Mouse (Mus musculus): Measurements from ENCODE around the gene Mesp1. TPM values are rescaled to one million over a fixed set of nuclear protein-coding genes. Genes with fewer than 3 reads are reported as not detected.
"Not testable (repeated sequence)": the region's sequence is repeated elsewhere in the genome, so short reads cannot be mapped to it uniquely, and the experiment has no call there.

Gene Mesp1
- total RNA-seq, 2 experiments from 2014 or later = not detected

DNA sequence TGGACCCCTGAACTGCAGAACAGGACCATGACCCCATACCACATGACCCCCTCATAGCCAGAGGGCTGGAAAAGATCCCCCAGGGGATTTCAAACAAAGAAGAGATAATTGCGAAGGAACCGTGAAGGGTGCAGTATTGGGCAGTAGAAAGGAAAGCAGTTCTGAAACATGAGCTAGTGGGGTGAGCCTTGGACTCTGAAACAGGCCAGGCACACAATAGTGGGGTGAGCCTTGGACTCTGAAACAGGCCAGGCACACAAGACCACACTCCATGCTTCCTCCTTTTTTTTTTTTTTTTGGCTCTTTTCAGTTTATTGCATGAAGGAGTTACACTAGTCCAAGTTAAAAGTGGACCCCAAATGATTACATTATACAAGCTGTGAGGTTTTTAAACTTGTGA, 3.8 kb downstream of the Mesp1 start:
- DNase-seq = not testable (repeated sequence)

DNA sequence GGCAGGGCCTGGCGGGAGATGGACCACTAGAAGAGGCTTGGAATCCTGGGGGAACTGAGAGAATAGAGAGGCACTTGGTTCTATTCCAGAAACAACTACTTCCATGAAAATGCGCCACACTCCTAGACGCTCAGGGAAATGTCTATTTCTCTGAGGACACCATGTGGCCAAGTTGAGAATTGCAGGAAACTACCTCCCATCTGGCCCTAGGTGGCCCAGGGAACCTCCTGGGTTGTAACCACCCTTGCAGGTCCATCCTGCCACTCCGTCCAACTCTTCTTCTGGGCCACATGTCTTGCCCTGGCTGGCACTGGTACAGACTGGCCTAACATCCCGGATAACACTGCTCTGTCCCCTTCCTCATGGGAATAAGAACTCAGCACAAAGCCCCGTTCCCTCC, 7.3 kb downstream of the Mesp1 start:
- DNase-seq = peak; percentile 72

DNA sequence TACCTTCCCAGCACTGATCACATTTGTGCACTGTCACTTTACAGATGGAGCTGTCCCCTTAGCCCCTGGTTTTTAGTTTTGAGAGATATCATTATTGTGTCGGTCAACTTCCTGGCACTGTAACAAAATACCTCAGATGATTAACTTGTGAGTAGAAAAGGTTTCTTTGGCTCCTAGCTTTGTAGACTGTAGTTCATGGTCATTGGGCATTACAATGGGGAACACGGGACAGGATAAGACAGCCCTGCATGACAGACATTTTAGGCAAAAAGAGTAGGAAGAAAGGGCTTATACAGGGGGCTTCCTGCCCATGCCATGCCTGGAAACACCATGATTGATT, 11.1 kb downstream of the Mesp1 start:
- no peak for DNase-seq

DNA sequence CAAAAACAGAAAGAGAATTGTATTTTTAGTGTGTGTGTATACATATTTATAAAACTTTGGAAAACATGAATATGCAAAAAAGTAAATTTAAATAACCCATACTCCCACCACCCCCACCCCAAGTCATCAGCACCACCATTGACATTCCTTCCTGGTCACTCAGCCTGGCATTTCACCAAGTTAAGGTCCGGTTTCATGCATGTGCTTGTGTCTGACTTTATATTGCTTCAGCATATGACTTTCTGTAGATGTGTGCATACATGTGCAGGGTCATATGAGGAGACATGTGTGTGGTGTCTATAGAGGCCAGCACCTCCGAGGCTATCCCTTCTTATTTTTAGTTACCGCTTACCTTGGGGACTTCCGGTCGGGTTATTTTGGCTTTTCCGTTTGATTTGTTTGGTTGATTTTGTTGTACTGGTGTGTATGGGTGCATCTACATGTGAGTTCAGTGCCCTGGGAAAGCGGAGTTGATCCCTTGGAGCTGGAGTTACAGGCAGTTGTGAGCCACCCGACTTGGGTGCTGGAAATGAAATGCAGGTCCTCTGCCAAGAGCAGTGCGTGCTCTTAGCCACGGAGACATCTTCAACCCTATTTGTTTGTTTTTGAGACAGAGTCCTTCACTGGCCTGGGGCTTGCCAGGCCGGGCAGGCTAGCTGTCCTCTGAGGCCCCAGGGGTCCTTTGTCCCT, 11.6 kb downstream of the Mesp1 start:
- DNase-seq = no peak

DNA sequence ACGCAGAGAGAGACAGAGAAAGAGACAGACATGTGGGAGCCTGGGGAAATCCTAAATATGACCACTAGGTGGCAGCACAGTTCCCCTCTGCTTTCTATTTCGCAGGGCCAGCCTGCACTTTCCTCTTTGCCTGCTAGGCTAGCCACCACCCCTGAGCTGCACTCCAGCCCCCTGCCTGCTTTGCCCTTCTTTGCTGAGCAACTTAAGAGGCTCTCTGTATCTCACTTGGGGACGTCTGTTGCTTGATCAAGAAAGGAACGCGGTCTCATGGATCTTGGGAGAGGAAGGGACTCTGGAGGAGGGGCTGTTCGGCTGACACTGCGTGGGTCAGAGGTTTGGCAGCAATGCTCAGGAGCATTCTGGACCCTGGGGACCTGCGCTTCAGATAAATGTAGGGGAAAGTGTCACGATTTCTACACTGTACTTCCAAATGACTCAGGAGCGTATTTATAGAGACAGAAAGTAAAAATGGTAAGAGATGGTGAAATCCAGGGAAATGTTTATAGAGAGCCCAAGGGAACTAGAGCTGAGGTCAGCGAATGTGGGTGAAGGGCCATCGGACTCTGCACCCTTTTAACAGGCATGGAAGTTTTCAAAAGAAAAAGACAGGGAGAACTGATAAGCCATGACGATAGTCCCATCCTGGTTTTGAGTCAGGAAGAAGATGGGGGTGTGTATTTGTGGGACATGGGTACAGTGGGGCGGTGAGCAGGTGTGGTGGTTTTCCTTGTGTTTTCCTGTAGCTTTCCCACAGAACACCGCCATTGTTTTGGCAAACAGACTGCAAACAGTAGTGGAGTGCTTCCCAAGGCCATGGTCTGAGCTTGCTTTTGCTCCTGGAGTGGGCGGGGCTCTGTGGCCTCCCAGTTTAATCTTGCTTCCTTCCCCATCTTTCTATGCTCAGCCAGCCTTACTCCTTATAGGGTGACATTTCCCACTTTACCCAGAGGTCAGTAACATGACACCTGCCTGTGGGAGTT, 12.7 kb downstream of the Mesp1 start:
- peak; percentile 74 for DNase-seq

DNA sequence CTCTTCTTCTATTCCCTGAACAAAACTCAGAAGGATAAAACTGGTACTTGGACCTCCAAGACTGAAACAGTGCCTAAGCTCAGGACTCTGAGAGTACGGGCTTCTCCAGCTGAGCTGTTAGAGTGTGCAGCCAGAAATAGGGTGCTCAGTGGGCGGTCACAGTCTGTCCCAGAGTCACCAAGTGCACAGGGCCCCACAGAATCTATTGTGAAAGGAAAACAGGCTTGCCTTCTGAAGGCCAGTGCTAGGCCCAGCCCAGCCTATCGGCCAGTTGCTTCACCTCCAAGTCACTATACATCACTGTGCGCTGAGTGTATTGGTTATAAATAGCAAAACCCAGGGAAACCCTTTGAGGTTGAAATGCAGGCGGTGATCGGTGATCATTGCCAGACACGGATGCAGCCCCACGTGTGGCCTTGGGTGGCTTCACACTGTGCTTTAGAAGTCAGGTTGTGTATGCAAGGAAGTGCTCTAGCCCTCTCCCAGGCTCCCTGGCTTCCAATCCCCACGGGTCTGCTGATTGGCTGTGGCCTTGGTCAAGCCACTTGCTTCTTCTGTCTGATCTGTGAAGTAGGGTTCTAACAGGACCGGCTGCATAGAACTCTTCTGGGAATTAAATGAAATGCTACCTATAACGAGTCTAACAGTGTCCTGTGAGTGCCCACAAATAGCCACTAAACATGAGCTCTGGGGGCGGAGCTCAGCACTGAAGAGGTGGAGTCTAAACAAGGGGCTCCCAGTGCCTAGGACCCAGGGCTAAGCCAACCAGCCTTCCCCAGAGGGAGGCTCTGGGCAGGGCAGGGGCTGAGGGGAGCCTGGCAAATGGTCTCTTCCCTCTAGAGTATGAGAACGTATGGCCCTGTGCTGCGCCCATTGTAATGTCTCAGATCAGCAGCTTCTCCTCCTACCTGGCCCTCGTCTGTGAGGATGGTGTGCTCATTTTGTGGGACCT, 21.8 kb downstream of the Mesp1 start:
- no peak for DNase-seq

DNA sequence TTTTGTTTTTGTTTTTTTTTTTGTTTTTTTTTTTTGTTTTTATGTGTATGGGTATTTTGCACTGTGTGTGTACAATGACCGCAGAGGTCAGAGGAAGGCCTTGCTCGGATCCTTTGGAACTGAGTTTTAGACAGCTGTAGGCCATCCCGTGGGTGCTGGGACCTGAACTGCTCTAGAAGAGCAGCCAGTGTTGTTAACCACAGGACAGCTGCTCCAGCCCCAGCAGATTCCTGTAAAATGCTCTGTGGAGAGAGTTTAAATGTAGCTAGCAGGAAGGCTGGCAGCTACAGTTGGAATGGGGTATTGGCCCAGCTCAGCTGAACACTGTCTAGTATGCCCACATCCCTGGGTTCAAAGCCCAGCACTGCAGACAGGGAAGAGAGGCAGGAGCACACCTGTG, 23.9 kb downstream of the Mesp1 start:
- no peak for DNase-seq

DNA sequence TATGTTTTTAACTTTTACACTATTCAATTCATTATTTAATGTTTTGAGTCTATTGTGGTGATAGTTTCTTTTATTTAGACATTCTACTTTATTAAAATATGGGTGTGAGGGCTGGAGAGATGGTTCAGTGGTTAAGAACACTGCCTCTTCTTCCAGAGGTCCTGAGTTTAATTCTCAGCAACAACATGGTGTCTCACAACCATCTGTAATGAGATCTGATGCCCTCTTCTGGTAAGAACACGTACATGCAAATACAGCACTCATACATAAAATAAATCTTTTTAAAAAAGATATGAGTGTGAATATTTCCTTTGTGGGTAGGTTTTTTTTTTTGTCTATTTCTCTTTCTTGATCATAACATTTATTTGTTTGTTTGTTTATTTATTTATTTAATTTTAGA, 27.6 kb downstream of the Mesp1 start:
- DNase-seq = no peak

DNA sequence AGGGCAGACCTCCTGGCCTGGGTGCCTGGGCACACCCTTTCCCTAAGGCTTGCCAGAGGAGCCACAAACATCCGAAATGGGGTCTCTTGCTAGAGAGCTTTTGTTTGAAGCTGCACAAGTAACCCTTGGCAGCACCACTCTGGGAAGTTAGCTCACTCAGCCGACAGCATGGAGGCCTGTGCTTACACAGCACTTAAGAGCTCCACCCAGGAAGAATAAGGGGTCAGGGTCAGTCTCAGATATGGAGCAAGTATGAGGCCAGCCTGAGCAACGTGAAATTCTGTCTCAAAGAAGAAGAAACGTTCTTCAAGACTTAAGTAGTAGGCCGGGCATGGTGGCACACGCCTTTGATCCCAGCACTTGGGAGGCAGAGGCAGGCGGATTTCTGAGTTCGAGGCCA, 31.5 kb downstream of the Mesp1 start:
- DNase-seq = no peak

DNA sequence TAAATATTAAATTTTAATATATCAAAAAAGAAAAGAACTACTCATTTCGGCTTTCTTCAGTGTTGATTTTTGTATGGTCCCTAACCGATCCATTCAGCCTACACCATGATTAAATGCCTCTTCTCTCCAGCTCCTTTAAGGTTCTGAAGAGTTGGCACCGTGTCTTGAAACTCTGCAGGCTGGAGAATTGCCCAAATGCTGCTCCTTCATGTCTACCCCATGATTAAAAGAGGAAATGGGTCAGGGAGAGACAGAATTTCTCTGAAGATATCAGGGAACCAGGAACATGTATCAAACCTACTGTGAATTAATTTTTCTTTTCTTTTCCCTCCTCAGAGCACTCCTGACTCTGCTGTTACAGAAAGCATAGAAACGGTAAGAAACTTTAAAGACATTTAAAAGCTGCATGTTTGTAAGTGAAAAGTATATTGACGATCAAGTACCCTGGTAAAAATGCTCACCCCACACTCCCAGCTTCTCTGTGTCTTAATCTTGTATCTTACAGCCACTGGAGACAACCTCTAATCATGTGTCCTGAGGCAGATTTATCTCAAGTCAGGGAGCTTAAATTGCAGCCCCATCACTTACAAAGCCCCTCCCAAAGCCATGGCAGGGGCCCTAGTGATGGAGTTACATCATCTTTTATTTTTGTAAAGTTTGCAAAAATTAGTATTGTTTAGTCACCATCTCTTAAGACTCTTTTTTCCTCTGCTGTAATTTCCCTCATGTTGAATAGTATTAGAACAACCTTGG, 32.3 kb downstream of the Mesp1 start:
- no peak for DNase-seq

DNA sequence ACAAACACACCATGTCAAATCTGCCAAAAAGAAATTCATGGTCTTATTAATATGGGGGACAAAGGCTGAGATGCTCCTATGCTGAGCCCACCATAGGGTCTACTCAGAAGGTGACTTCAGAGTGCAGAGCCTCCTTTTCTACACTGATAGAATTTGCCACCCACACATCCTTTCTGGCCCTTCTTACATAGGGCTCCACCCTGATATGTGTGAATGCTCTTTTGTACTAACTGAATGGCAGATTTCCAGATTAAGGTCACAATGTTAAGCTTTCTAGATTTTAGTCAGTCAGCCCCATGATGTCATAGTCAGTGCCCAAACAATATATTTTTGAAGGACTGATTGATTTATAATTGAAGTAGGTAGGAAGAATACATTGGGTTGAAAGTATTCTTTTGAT, 33.8 kb downstream of the Mesp1 start:
- no peak for DNase-seq

DNA sequence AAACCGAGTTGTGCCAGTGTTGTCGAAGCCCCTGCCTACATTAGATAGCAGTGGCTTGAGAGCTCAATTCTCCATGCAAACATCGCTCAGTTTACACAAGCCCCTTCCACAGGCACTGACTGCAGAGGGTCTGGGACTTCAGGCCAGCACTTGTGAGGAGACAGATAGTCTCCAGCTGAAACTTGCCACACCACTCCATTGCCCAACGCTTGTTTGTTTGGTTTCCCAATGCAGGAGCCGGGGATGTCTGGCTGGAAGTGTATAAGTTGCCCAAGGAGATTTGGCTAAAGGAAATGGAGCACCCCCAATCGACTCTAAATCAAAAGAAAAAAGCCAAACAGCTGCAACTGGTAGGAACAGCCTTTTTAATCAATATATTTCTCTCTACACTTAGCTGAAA, 35.4 kb downstream of the Mesp1 start:
- no peak for DNase-seq

DNA sequence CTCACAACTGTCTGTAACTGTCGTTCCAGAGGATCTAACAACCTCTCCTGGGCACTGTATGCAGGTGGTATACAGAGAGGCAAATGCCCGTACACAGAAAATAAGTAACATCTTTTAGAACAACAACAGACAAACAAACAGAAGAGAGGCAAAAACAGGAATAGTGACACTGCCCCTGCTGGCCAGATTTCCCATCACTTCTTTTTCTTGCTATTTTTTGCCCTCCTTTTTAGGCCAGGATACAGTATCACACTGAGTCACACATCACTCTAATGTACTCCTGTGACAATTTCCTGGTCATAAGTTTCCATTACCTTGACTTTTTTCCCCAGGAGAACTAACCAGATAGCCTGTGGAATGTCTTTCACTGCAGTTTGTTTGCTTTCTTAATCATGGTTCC, 37.3 kb downstream of the Mesp1 start:
- no peak for DNase-seq

DNA sequence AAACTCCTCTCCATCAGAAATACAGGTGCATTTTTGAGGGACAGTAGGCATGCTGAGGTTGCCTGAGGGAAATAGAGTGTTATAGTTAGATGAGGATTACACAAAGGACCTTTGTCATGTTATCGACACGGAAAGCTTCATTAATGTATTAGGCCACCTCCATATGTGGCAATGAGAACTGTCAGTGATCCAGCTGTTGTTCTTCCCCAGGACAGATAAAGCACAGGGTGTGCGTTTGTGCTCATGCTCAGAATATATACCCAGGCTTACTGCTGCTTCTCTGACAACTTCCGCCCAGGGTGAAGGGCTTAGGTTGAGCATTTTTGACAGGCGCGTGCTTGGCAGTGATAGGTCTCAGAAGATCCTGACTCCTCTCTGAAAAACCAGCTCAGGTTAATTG, 44.1 kb downstream of the Mesp1 start:
- no peak for DNase-seq

DNA sequence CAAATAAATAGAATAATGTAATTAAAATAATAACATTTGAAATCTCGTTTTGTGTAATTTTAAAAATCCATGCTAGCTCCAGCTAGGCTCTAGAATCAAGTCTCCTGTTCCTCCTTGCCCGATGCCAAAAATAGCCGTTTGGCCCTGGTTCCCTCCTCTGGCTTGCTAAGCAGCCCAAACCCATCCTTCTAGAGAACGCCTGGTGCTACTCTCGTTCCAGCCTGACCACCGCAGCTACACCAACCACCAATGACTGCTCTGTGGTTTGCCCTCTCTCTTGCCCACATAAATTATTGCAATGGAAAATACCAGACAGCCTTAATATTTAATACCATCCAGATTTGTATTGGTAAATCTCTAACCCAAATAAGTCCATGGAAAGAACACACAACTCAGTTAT, 45.9 kb downstream of the Mesp1 start:
- no peak for DNase-seq

DNA sequence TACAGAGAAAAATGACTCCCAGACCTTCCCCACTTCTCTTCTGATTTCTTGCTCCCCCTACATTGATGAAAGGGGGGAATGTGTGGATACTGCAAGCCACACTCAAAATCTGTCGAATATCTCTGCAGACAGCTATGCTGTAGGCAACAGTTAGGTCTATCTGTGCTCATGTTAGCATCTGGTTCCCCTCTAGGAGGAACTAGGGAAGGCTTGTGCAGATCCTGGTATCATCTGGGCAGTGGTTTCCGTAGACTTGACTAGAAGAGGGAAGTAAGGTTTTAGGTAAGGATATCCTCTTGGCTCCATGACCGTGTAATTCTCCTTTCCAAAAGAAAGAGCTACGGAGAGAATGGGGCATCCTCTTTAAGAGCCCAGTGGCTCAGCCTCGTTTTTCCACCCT, 49.0 kb downstream of the Mesp1 start:
- DNase-seq = no peak

DNA sequence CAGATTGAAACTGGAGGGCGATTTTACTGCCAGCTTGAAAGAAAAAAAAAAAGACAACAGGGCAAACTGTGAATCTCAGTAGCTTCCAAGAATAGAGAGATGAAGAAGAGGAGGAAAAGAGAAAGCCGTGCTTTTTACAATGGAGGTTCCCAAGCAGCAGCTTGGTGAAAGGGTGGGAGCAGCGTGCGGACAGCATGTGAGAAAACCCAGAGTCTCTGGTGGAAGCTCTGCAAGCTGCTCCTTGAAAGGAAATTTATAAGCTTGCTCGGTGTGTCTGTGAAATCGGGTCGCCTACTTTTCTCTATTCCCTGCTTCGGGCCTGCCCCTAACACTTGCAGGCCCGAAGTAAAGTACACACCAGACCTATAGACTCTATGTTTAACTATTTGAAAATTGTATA, 49.5 kb downstream of the Mesp1 start:
- no peak for DNase-seq

DNA sequence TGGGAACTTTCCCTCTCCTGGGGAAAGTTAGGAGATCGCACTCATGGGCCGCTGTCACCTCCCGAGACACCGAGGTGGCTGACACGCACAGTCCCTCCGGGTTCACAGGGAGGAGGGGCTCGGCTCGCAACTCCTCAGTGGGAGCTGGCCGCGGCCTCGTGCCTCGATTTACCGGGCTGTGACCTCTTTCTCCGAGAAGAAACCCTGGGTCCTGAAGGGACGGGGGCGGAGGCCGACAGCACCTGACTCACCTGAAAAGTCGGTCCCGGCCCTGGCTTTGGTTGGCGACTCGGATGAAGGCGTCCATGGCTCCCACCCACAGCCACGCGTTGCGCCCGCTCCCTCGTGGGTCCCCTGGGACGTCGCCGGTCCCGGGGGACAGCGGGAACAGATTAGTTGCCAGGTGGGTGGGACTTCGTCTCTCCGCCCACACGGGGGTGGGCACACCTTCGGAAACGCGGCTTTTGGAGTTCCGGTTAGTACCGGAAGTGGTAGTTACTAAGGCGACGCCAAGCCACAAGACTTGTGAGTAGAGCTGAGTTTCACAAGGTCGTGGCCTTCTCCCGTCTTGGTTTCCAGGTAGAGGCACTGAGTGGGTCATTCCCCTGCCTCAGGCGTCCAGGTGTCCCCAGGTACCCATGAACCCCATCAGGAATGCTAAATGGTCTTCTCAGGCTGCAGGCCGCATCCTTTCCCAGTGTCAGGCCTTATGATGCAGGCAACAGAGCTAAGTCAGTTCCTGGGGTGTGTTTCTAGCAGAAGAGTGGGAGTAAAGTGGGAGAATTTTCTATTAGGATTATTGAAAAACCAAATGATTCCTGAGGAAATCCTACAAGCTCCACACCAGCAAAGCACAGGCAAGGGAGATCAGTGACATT, 50.7 kb downstream of the Mesp1 start, which contains the start of the genes Pex11a and Wdr93:
TSS of gene Pex11a (minus strand) at position 473 of the 878 bp plus-strand sequence.
TSS of gene Wdr93 (plus strand) at position 505 of the 878 bp plus-strand sequence.
- peak; percentile 60 for DNase-seq

DNA sequence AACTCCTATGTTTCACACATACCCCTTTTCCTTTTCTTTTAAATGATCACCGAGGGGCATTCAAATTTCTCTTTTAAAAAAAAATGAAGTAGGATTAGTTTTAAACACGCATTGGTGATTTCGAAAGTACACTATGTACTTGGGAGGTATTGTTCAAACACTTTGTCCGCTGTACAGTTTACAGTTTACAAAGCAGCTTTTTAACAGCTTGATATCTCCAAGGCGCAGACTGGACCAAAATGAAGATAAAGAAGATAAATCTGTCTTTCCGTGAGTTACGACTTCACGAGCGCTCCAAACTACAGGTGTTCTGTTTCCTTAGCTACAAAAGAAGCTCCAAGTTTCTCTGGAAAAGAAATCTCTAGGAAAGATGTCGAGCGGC, 51.3 kb downstream of the Mesp1 start:
- DNase-seq = no peak

All from gastrocnemius, postnatal 10 days (tissue).